Mouse (Mus musculus) erythroblast, embryonic 14.5 days (primary cell): ENCODE measurements around the gene Klrb1b.

Experiments used
- GATA1 ChIP-seq: IDR thresholded peaks from 2 replicates; pipeline ENCODE4 v1.6.1; 2012; ENCODE audit warnings: low read length, inconsistent platforms, mixed read lengths
- TAL1 ChIP-seq: IDR thresholded peaks from 3 replicates; pipeline ENCODE4 v1.6.1; 2012; ENCODE audit warnings: low read length, inconsistent platforms, mixed read lengths

- TF ChIP-seq TAL1, result no peak
- TF ChIP-seq GATA1, result no peak
Measured at GRCm38 (mm10) chr6:128855477-128855876, 29.3 kb upstream of the Klrb1b start.
